Mouse (Mus musculus) ES-Bruce4 (cell line): ENCODE data around the gene Etfb.
A peak's percentile ranks its signal among the peaks of the same experiment; 100 is the strongest.

ENCODE experiments used
- CTCF ChIP-seq: IDR thresholded peaks from one replicate; pipeline ENCODE4 v1.8.1; 2011; ENCODE audit warnings: low read depth, low read length
- EP300 ChIP-seq: IDR thresholded peaks from 2 replicates; pipeline ENCODE4 v1.6.1; 2011; ENCODE audit warnings: low read depth, low read length; ENCODE audit not compliant: insufficient read depth
- POLR2A ChIP-seq: IDR thresholded peaks from one replicate; pipeline ENCODE4 v1.8.1; 2011; ENCODE audit warnings: low read length; ENCODE audit not compliant: insufficient read depth

GRCm38 (mm10) chr7:43452609-43453008 is 8.7 kb downstream of the Etfb start:
- no peak for TF ChIP-seq EP300
- TF ChIP-seq POLR2A, result no peak
- peak; percentile 45 for TF ChIP-seq CTCF
